Mouse (Mus musculus) ES-CJ7 (cell line): ENCODE results near the gene Osbpl6.
"Not testable (repeated sequence)": the region's sequence is repeated elsewhere in the genome, so short reads cannot be mapped to it uniquely, and the experiment has no call there.

Source experiments
- DNase-seq: peaks from one replicate; pipeline ENCODE4 v3.0.0; 2011; ENCODE audit warnings: low read depth, low spot score

The Osbpl6 gene

GRCm38 (mm10) chr2:76566933-76567551 is 160.7 kb downstream of the Osbpl6 start:
- peak; percentile 53 for DNase-seq

- no peak for DNase-seq
Observed at GRCm38 (mm10) chr2:76571543-76571942, 165.2 kb downstream of the Osbpl6 start.

GRCm38 (mm10) chr2:76578911-76579310 is 172.6 kb downstream of the Osbpl6 start:
- no peak for DNase-seq

- DNase-seq: peak; percentile 12
Observed at GRCm38 (mm10) chr2:76585090-76585489, 178.8 kb downstream of the Osbpl6 start.

- peak; percentile 51 for DNase-seq
Observed at GRCm38 (mm10) chr2:76586906-76587305, 180.6 kb downstream of the Osbpl6 start.

GRCm38 (mm10) chr2:76590221-76590620 is 183.9 kb downstream of the Osbpl6 start:
- DNase-seq: no peak

GRCm38 (mm10) chr2:76592401-76592924 is 186.2 kb downstream of the Osbpl6 start:
- DNase-seq: no peak

GRCm38 (mm10) chr2:76597521-76597920 is 191.2 kb downstream of the Osbpl6 start:
- DNase-seq: no peak

- DNase-seq: no peak
Observed at GRCm38 (mm10) chr2:76599214-76599613, 192.9 kb downstream of the Osbpl6 start.

GRCm38 (mm10) chr2:76602256-76602655 is 195.9 kb downstream of the Osbpl6 start:
- DNase-seq: no peak

- DNase-seq: no peak
Observed at GRCm38 (mm10) chr2:76606704-76607103, 200.4 kb downstream of the Osbpl6 start.

GRCm38 (mm10) chr2:76610326-76611104 is 204.2 kb downstream of the Osbpl6 start:
- no peak for DNase-seq

- DNase-seq: no peak
Observed at GRCm38 (mm10) chr2:76611996-76612395, 205.7 kb downstream of the Osbpl6 start.

- DNase-seq: peak; percentile 31
Observed at GRCm38 (mm10) chr2:76618078-76618477, 211.8 kb downstream of the Osbpl6 start.

GRCm38 (mm10) chr2:76620188-76620587 is 213.9 kb downstream of the Osbpl6 start:
- no peak for DNase-seq

- no peak for DNase-seq
Observed at GRCm38 (mm10) chr2:76621724-76622123, 215.4 kb downstream of the Osbpl6 start.

GRCm38 (mm10) chr2:76622316-76622715 is 216.0 kb downstream of the Osbpl6 start:
- DNase-seq: not testable (repeated sequence)

GRCm38 (mm10) chr2:76630293-76630692 is 224.0 kb downstream of the Osbpl6 start:
- DNase-seq: no peak

- no peak for DNase-seq
Observed at GRCm38 (mm10) chr2:76631600-76631999, 225.3 kb downstream of the Osbpl6 start.

GRCm38 (mm10) chr2:76639637-76640036 is 233.3 kb downstream of the Osbpl6 start:
- DNase-seq: no peak

- no peak for DNase-seq
Observed at GRCm38 (mm10) chr2:76643801-76644200, 237.5 kb downstream of the Osbpl6 start.

- no peak for DNase-seq
Observed at GRCm38 (mm10) chr2:76647441-76647869, 241.1 kb downstream of the Osbpl6 start.
